Mouse (Mus musculus) cerebellum, postnatal 25 days (tissue): Measurements from ENCODE around the gene Cacnb2.
A peak's percentile ranks its signal among the peaks of the same experiment; 100 is the strongest.

Experiments used
- DNase-seq, 2 experiments: peaks; one replicate each; pipeline ENCODE4 v3.0.0; 2021; ENCODE audit warnings: mixed read lengths in 2 of 2

Gene Cacnb2

GRCm38 (mm10) chr2:14602788-14603187 is at the start of gene Cacnb2:
TSS of gene Cacnb2 (plus strand) at chr2:14603088.
- DNase-seq, result no peak

DNA sequence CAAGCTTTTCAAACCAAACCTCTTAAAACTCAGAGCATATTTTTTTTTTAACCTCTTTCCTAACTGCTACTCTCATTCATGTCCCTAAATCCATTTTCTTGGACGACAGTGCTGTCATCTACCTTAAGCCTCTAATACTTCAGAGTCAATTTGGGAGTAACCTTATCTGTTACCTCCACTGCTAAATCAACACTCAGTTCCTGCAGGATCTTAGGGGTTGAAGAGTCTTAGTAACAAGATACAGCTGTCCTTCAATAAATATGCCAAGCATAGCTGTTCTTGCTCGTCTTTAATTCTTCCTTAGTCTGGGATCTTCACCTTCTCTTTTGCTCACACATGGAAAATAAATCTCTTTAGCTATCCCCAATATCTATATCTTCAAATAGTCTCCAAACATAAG is 34.9 kb upstream of the Cacnb2 start:
- DNase-seq, result no peak

- DNase-seq, result no peak
These were observed 31.6 kb upstream of the Cacnb2 start for GRCm38 (mm10) chr2:14571300-14571699.

DNA sequence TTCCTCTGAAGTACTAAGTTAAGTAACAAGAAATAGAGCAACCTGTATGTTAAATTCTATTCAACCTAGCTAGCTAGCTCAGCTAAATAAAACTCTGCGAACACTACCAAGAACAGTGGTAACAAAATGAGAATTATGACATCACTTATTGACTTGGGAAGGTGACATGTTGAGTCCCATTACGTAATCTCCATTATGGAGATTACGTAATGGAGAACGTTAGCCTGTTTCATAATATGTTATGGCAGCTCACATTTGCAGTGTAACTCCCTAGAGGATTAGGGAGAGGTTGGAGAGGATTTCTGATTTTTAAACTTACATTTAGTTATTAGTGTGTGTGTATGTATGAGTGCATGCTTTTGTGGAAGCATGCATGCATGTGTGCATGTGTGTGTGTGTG is 13.3 kb upstream of the Cacnb2 start:
- no peak for DNase-seq

DNA sequence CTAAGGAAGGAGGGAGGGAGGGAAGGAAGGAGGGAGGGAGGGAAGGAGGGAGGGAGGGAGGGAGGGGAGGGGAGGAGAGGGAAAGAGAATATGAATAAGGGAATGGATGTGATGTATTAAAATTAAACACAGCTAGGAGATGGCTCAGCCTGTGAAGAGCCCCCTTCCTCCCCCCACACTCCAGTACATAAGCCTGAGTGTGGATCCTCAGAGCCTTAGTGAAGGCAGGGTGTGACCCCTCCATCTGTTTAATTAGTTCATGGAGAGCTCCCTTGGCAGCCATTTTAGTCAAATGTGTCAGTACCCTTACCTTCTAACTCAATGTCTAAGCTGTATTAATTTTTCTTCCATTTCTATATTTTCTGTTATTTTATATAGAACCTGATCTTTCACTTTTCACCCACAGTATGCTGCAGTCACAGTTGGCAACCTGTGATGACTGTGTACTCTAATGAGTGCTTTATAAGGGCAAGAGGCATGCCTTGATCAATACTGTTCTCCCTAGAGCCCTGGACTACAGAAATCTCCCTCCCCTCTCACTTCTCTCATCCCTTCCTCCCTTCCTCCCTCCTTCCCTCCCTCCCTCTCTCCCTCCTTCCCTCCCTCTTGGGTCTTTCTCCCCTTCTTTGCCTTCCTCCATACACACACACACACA is 4.9 kb upstream of the Cacnb2 start:
- no peak for DNase-seq

DNA sequence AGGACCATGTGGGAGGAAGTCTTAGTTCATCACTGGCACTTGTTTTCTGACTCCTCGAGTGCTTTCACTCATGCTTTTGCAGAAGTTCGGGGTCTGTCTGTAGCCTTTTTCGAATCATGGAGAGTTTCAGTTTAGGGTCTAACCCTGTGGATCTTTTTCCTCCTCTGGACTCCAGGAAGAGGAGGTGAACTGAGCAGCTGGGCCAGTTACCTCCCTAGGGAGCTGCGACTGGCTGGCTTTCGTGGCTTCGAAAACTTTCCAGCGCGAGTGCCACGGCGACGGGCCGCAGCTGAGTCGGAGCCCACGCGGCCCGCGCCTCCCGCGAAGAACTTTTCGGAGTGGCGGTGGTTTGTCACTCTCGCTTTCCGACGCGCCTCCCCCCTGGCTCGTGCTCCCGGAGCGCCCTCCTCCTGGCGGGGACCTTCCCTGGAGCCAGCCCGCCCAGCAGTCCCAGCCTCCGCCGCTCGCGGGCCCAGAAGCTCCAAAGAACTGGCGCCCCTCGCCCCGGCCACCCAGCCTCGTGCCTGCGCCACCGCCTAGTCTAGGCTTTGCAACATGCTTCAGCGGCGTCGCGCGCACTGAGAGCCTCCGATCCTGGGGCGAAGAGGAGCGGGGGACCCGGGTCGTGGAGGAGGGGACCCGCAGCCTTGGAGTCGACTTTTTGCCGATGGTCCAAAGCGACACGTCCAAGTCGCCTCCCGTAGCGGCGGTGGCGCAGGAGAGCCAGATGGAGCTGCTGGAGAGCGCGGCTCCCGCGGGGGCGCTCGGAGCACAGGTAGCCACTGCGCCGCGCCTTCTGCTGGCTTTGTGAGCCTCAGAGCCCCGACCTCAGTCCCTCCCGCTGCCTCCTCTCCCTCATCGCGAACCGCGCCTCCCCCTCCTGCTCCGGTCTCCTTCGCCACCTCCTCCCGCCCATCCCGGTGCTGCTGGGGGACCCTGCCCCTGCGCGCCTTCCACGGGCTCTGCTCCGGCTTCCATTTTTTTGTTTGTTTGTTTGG is 1.2 kb downstream of the Cacnb2 start:
- DNase-seq, result peak; percentile 58 to 69

GRCm38 (mm10) chr2:14604791-14605190 is 1.9 kb downstream of the Cacnb2 start:
- peak; percentile 33 to 47 for DNase-seq

DNA sequence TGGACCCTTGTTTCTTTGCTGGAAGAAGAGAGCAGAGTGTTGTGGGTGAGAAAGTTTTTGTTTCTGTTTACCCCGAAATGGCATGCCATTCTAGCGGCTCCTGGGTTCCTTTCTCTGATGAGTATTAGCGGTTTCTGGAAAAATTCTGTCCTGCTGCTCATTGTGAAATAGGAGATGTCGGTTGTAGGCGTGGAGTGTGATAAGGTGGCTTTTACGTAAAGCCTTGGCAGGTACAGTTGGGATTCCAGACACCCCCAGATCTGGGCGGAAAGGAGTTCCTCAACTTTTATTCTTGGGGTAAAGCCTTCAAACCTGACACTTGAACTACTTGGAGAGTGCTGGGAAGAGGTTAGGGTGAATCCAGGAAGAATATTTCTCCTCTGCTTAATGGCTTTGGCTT is 2.3 kb downstream of the Cacnb2 start:
- DNase-seq, result no peak

DNA sequence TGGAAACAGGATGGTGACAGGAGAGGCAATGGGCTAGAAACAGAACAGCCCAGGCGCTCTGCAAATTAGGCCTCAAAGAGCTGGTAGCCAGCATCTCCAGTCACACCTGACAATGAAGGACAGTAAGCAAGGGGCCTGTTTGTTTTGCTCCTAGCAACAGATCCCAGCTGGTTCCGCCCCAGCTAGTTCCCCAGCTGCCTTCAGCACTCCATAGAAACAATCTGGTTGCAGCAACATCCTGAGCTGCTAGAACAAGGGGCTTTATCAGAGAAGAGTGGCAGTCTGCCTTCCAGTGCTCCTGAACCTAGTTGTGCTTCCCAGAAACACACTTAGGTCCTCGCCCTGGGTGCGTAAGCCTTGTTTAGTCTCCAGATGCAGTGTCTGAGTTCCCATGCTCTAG is 5.7 kb downstream of the Cacnb2 start:
- no peak for DNase-seq

DNA sequence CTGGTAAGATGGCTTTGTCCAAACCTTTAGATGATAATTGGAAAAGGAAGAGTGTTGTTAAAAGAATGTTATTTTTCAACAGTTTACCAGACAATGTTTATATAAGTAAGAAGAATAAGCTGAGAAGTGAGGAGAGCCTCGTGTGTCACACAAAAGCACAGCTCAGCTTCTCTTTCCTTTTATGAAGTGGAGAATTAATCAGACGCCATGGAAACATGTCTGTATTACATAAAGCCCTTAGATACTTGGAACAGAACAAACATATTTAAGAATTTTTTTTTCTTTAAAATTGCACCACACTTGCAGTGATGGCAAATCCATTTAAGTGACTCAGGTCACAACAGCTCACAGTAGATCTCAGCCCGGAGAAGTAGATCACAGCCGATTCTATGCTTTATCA is 9.8 kb downstream of the Cacnb2 start:
- DNase-seq, result no peak

- DNase-seq, result no peak
These were observed 13.5 kb downstream of the Cacnb2 start for GRCm38 (mm10) chr2:14616361-14616760.

DNA sequence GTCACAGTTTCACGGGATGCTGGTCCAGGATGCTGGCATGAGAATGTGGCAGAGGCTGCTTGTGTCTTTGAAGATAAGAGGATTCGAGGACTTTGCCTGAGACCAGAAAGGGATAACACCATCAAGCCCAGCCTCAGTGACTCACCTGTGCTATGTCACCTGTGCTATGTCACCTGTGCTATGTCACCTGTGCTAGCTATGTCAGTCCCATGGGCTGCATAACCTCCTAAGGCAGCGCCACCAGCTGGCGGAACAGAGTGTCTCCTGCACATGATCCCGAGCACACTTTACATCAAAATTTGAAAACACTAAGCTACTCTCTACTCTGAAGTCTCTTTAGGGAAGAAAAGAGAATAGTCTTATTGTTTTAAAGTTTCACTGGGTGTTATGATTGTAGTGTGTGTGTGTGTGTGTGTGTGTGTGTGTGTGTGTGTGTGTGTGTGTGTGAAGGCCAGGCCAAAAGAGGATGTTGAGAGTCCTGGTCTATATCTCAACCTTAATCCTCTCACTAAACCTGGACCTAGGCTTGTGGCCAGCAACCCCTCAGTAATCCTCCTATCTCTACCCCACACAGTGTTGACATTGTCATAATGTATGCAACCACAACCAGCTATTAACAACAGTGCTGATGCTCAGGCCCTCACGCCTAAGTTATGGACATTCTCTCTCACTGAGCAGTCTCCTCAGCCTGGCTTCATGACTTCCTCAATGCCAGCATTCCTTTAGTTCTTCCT is 17.4 kb downstream of the Cacnb2 start:
- no peak for DNase-seq

DNA sequence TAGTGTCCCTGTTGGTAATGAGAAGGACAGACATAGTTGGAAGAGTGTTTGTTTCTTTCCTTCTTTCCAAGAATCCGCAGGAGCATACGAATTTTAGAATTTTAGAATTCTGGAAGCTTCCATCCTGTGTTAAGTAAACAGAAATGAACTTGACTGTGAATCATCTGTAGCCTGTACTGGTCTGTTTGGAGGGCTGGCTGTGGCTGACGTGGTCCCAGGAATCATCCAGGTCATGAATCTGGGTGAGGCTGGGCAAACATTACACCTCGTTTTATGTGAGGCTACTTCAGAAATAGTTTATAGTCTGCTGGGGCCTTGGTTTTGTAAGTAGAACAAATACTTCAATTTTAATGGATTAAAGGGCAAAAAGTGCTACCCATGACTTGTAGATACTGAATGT is 18.0 kb downstream of the Cacnb2 start:
- no peak for DNase-seq

DNA sequence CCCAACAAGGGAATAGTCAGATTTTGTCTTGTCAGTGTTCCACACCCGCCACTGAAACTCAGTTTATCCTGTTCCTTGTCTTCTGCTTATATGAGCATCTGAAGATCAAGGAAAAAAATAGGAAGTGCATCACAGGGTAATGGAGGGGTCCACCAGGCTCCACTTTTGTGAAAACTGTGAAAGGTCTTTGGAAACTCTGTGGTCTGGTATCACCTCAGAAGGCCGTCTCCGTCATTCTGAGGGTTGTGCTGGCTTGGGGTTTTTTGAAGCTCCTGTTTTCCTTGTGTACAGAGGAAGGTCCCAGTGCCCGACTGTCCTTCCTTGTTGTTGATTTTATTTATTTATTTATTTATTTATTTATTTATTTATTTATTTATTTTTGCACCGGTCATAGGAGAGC is 20.9 kb downstream of the Cacnb2 start:
- DNase-seq, result no peak

GRCm38 (mm10) chr2:14629814-14630492 is 27.1 kb downstream of the Cacnb2 start:
- DNase-seq, result no peak

DNA sequence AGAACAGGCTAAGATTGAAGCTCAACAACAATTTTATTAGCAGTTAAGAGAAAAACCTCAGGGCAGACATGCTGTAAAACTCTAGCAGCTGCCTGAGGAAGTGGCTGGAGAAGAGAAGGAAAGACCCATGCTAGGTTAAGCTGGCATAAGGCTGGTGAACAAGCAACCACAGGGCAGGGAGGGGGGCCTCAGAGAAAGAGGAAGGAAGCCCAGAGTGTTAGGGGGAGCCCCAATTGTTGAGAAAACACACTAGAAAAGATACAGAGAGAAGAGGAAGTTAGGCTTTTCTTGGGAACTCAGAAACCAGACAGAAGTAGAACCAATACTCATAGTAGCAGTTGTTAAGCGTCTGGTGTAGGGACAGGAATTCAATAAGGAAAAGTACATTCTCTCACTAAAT is 28.7 kb downstream of the Cacnb2 start:
- no peak for DNase-seq

- no peak for DNase-seq
These were observed 30.3 kb downstream of the Cacnb2 start for GRCm38 (mm10) chr2:14633202-14633601.

- no peak for DNase-seq
These were observed 36.4 kb downstream of the Cacnb2 start for GRCm38 (mm10) chr2:14639266-14639665.

- DNase-seq, result no peak
These were observed 37.0 kb downstream of the Cacnb2 start for GRCm38 (mm10) chr2:14639877-14640276.

DNA sequence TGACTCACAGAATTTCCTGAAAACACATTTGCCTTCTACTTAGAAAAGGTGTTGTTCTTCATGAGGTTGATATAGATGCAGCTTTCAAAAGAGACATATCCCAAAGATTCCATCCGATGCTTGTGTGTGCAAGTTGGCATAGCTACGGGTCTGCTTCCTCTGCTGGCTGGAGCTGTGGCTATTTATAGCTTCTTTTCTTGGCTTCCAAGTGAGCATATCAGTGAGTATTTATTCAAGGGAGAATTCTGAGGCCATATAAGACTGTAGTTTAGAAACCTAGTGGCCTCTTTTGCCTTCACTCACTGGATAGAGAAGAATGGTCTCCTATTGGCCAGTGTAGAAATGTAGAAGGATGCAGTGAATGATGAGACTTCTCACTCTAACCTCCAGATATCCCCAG is 38.2 kb downstream of the Cacnb2 start:
- DNase-seq, result peak; percentile 12 to 39

DNA sequence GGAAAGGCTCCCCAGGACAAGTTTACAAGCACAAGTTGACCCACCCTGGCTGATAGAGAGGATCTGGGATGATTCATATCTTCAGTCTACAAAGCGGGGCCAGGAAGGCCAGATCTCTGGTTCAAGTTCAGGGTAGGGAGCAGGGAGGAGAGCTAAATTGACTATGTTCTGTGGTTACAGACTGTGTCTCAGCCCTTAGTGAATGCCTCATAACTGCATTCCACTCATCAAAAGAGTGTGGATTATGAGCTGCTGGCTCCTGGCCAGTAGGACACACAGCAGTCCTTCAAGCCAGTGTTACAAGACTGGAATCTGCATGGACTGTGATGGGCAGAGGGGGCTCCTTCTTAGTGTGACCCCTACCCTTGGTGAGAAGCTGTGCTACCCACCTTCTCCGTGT is 48.4 kb downstream of the Cacnb2 start:
- peak in 1 of 2 experiments; percentile 16 for DNase-seq

DNA sequence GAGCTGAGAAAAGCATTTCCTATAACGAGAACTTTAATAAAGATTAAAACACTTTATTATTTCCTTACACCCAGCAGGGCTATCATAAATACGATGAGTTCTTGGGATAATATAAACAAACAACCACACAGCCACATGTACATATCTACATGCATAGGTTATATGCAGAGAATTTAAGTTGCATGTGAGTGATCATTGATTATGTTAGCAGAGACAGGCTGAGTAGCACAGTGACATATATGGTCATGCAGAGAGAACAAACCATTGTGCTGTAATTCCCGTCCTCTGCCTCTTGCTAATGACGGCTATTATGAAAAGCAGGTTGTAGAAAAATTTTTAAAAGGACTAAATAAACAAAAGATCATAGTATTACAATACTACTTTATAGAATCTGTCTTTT is 53.8 kb downstream of the Cacnb2 start:
- DNase-seq, result no peak
